ENCODE assay signal across 14 mouse cellular contexts in genomic region chr10:99441931-99442330, GRCm38 (mm10).
DNase-seq lines count a peak whose midpoint lies in the region; ATAC-seq and TF ChIP-seq lines count a peak whose summit lies in the region.
"Had no signal": no experiment of that assay in that cellular context is flagged by ENCODE, and none has a peak within 500 bp of the region (broad histone marks: within the 10 kb centered on the region; RNA-seq: fewer than 3 reads in every experiment).

No protein-coding gene starts in this region.

- no peaks in the 10 kb centered on the region for H3K27me3 ChIP-seq in heart, embryonic 10.5 days (ENCODE audit: insufficient read depth, poor library complexity, severe bottlenecking)
- H3K27me3 ChIP-seq in liver, postnatal 0 days (ENCODE audit: insufficient read depth, low read length) = no peaks in the 10 kb centered on the region
- H3K27me3 ChIP-seq in liver, embryonic 12.5 days (replicated peaks) = no peaks in the 10 kb centered on the region
- no peaks in the 10 kb centered on the region for H3K27me3 ChIP-seq in kidney, postnatal 0 days (ENCODE audit: insufficient read depth, low read length)
- H3K27me3 ChIP-seq: hindbrain, embryonic 12.5 days had no signal

- no peak overlapping the region for H3K27ac ChIP-seq in heart, embryonic 10.5 days
- H3K27ac ChIP-seq in liver, postnatal 0 days (ENCODE audit: low read depth) = no peak overlapping the region
- H3K27ac ChIP-seq in liver, embryonic 12.5 days = no peak overlapping the region
- H3K27ac ChIP-seq in kidney, postnatal 0 days = no peak overlapping the region
- H3K27ac ChIP-seq: embryonic facial prominence, embryonic 10.5 days; forebrain, embryonic 10.5 days; hindbrain, embryonic 12.5 days; macrophage had no signal

- H3K9ac ChIP-seq in liver, postnatal 0 days (replicated peaks) = no peak overlapping the region
- no peak overlapping the region for H3K9ac ChIP-seq in liver, embryonic 12.5 days
- H3K9ac ChIP-seq in kidney, postnatal 0 days (ENCODE audit: low read depth, low read length) = no peak overlapping the region
- H3K9ac ChIP-seq: hindbrain, embryonic 12.5 days had no signal

- no peak overlapping the region for H3K4me3 ChIP-seq in heart, embryonic 10.5 days
- no peak overlapping the region for H3K4me3 ChIP-seq in liver, postnatal 0 days (ENCODE audit: low read depth, low read length)
- H3K4me3 ChIP-seq in liver, embryonic 12.5 days = no peak overlapping the region
- H3K4me3 ChIP-seq in kidney, postnatal 0 days (replicated peaks; ENCODE audit: low read depth, low read length) = no peak overlapping the region
- H3K4me3 ChIP-seq: embryonic facial prominence, embryonic 10.5 days; forebrain, embryonic 10.5 days; hindbrain, embryonic 12.5 days had no signal

- peak; percentile 33 for DNase-seq in heart, adult 8-10 months (ENCODE audit: low spot score)
- DNase-seq in heart, embryonic 10.5 days (ENCODE audit: low spot score) = no peak
- no peak for DNase-seq in liver, postnatal 0 days
- peak; percentile 82 for DNase-seq in kidney, postnatal 0 days (ENCODE audit: low spot score)
- DNase-seq in yolk sac, embryonic 10.5 days (ENCODE audit: low spot score) = peak; percentile 32
- no peak for DNase-seq in urinary bladder, postnatal 10 days (ENCODE audit: low spot score)
- DNase-seq: adrenal gland, postnatal 14 days; cerebellum, postnatal 14 days; thymus, adult 18-20 months had no signal

- TF ChIP-seq CTCF in liver, postnatal 0 days (IDR thresholded peaks at IDR 0.05; ENCODE audit: low read depth) = no peak
- TF ChIP-seq CTCF in kidney, postnatal 0 days (IDR thresholded peaks at IDR 0.05; ENCODE audit: low read depth) = 0 out of 2 replicates have a peak, but pooled peaks have one; percentile 15

- 0 out of 2 replicates have a peak, but pooled peaks have one; percentile 29 for ATAC-seq in liver, postnatal 0 days
- ATAC-seq in liver, embryonic 12.5 days = no peak
- ATAC-seq in kidney, postnatal 0 days (replicated peaks; ENCODE audit: low FRiP score, low read depth) = no peak

- H3K4me2 ChIP-seq in liver, postnatal 0 days (ENCODE audit: low read depth, low read length) = no peak overlapping the region
- H3K4me2 ChIP-seq in liver, embryonic 12.5 days = no peak overlapping the region
- H3K4me2 ChIP-seq in kidney, postnatal 0 days (ENCODE audit: low read length) = no peak overlapping the region
- H3K4me2 ChIP-seq: hindbrain, embryonic 12.5 days had no signal

- 77% methylated on average over 10 of the region's 10 CpGs for WGBS in heart, embryonic 10.5 days
- 47% methylated on average over 10 of the region's 10 CpGs for WGBS in liver, postnatal 0 days (ENCODE audit: insufficient replicate concordance)
- WGBS in liver, embryonic 12.5 days (ENCODE audit: insufficient replicate concordance) = 57% methylated on average over 10 of the region's 10 CpGs
- WGBS in kidney, postnatal 0 days = 36% methylated on average over 10 of the region's 10 CpGs

- H3K36me3 ChIP-seq in heart, embryonic 10.5 days = no peaks in the 10 kb centered on the region
- H3K36me3 ChIP-seq in liver, postnatal 0 days (replicated peaks; ENCODE audit: insufficient read depth, low read length) = no peaks in the 10 kb centered on the region
- no peaks in the 10 kb centered on the region for H3K36me3 ChIP-seq in liver, embryonic 12.5 days
- H3K36me3 ChIP-seq in kidney, postnatal 0 days (ENCODE audit: insufficient read depth, low read length) = no peaks in the 10 kb centered on the region
- H3K36me3 ChIP-seq: embryonic facial prominence, embryonic 10.5 days; hindbrain, embryonic 12.5 days had no signal

- H3K4me1 ChIP-seq in heart, embryonic 10.5 days = peaks cover 5% of the 10 kb centered on the region; the same call in 1 of the 2 replicates
- peaks cover 11% of the 10 kb centered on the region; the same call in 1 of the 2 replicates for H3K4me1 ChIP-seq in liver, postnatal 0 days (ENCODE audit: insufficient read depth)
- H3K4me1 ChIP-seq in liver, embryonic 12.5 days = no peaks in the 10 kb centered on the region
- 0 out of 2 replicates have a peak, but pooled peaks cover 4% of the 10 kb centered on the region for H3K4me1 ChIP-seq in kidney, postnatal 0 days (replicated peaks; ENCODE audit: insufficient read depth, low read length)

- no peaks in the 10 kb centered on the region for H3K9me3 ChIP-seq in heart, embryonic 10.5 days
- no peaks in the 10 kb centered on the region for H3K9me3 ChIP-seq in liver, postnatal 0 days (ENCODE audit: low read length)
- no peaks in the 10 kb centered on the region for H3K9me3 ChIP-seq in liver, embryonic 12.5 days (replicated peaks)
- 0 out of 2 replicates have a peak, but pooled peaks cover 5% of the 10 kb centered on the region for H3K9me3 ChIP-seq in kidney, postnatal 0 days (replicated peaks; ENCODE audit: low read length)

- no peak for TF ChIP-seq EP300 in liver, postnatal 0 days (IDR thresholded peaks at IDR 0.05; ENCODE audit: low read depth)

Comparison
In these comparisons a context has a peak if more than half of its experiments do, and no peak if none do; other contexts are left out.
1. DNase-seq: peak in heart, adult 8-10 months (single experiment), kidney, postnatal 0 days (single experiment) and yolk sac, embryonic 10.5 days (single experiment); none in heart, embryonic 10.5 days (single experiment), liver, postnatal 0 days (single experiment) and urinary bladder, postnatal 10 days (single experiment).